Mouse (Mus musculus): Measurements from ENCODE around the gene Cyp4x1. TPM values are rescaled to one million over a fixed set of nuclear protein-coding genes. Genes with fewer than 3 reads are reported as not detected.

Cyp4x1 gene
- polyA plus RNA-seq, 1 experiment, result 7.4 TPM

DNA sequence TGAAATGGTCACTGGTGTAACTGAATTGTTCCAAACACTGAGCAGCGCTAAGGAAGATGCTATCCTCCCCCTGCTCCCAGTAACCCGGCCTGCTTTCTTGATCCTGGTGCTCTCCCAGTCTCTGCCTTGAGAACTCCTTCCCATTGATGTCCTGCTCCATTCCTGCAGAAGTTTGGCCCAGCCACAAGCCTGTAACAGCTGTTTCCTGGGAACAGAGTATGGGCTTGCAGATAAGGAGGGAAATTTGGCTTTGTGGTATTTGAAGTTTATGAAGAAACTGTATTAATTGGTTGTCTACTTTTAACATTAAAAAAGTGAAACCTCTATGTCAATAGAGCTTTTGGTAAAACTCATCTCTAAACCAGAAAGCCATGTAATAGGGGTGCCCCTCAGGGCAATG lies 10.6 kb downstream of the Cyp4x1 start:
- whole genome bisulfite sequencing, result 63% methylated on average over 2 of the region's 2 CpGs
- no peak for DNase-seq
- TF ChIP-seq POLR2A (IDR thresholded peaks at IDR 0.05; ENCODE audit: borderline replicate concordance, insufficient read depth, low read length) (no peak), CTCF (IDR thresholded peaks at IDR 0.05; ENCODE audit: borderline replicate concordance, insufficient read depth, low read depth, low read length) (no peak)
- no peak overlapping the region for H3K27ac ChIP-seq (ENCODE audit: insufficient read depth, low read length)
- H3K4me3 ChIP-seq (replicated peaks; ENCODE audit: insufficient read depth, low read depth, low read length), result no peak overlapping the region
- no peaks in the 10 kb centered on the region for H3K4me1 ChIP-seq (ENCODE audit: control insufficient read depth, insufficient read depth, low read length)
- H3K27me3 ChIP-seq (ENCODE audit: control insufficient read depth, insufficient read depth, low read length), result no peaks in the 10 kb centered on the region

DNA sequence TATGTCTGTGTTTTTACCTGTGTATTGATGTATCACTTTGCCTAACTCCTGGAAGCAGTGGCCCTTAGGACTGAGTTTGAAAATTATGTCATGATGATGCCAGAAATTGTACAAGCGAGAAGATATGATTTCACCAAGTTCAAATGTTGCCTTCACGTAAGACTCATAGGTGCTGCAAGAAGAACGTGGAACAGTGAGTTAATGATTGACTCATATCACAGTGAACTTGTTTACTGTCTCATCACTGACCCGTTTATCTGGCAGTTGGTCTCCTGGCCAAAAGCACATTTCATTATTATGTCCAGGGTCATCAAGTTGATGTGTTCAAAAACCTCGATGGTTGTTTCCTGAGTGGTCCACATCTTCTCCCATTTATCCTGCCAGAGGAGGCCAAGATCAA lies 12.5 kb downstream of the Cyp4x1 start:
- WGBS, result 83% methylated on average over 5 of the region's 5 CpGs
- TF ChIP-seq CTCF (IDR thresholded peaks at IDR 0.05; ENCODE audit: borderline replicate concordance, insufficient read depth, low read depth, low read length), result no peak
- TF ChIP-seq POLR2A (IDR thresholded peaks at IDR 0.05; ENCODE audit: borderline replicate concordance, insufficient read depth, low read length), result no peak
- Histone ChIP-seq H3K4me3 (replicated peaks; ENCODE audit: insufficient read depth, low read depth, low read length) (no peak overlapping the region), H3K27me3 (ENCODE audit: control insufficient read depth, insufficient read depth, low read length) (no peaks in the 10 kb centered on the region), H3K4me1 (ENCODE audit: control insufficient read depth, insufficient read depth, low read length) (no peaks in the 10 kb centered on the region), H3K27ac (ENCODE audit: insufficient read depth, low read length) (no peak overlapping the region)
- DNase-seq, result no peak

DNA sequence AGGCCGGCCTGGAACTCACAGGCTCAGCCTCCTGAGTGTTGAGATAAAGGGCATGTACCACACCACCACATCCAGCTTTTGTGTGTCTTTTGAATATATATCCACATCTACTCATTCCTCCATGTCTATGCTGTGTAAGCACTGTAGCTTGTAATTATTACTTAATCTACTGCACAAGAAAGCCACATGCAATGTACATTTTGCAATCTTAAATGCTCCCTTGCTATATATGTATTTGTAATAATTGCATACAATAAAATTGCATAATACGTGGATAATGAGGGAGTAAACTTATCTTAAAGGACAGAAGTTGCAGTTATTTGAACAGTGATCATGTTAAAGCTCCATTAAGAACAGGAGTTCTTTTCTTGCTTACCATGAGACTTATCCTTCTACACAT lies 12.9 kb downstream of the Cyp4x1 start:
- H3K4me1 ChIP-seq (ENCODE audit: control insufficient read depth, insufficient read depth, low read length), result no peaks in the 10 kb centered on the region
- no peak overlapping the region for H3K27ac ChIP-seq (ENCODE audit: insufficient read depth, low read length)
- no peak for DNase-seq
- no peak overlapping the region for H3K4me3 ChIP-seq (replicated peaks; ENCODE audit: insufficient read depth, low read depth, low read length)
- WGBS, result 77% methylated on average over 2 of the region's 2 CpGs
- H3K27me3 ChIP-seq (ENCODE audit: control insufficient read depth, insufficient read depth, low read length), result no peaks in the 10 kb centered on the region
- TF ChIP-seq CTCF (IDR thresholded peaks at IDR 0.05; ENCODE audit: borderline replicate concordance, insufficient read depth, low read depth, low read length), result no peak
- TF ChIP-seq POLR2A (IDR thresholded peaks at IDR 0.05; ENCODE audit: borderline replicate concordance, insufficient read depth, low read length), result no peak

DNA sequence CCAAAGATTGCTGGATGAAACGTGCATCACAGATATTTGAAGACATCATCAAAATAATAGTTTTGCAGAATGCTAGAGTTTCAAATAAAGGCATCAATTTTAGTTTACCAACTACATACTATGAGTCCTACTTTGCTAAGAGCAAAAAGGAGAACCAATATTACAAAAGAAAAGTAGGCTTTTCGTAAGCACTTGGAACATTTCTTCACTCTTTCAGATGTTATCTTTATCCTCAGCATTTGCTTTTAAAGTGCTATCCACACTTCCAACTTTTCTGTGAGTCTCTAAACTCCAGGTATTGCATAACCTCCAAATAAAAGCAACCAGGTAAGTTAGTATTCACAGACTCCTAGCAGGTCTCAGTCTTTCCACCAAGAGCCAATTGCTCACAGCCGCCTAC lies 14.4 kb downstream of the Cyp4x1 start:
- TF ChIP-seq CTCF (IDR thresholded peaks at IDR 0.05; ENCODE audit: borderline replicate concordance, insufficient read depth, low read depth, low read length), result no peak
- TF ChIP-seq POLR2A (IDR thresholded peaks at IDR 0.05; ENCODE audit: borderline replicate concordance, insufficient read depth, low read length), result no peak
- 81% methylated on average over 3 of the region's 3 CpGs for WGBS
- Histone ChIP-seq H3K4me3 (replicated peaks; ENCODE audit: insufficient read depth, low read depth, low read length) (no peak overlapping the region), H3K27me3 (ENCODE audit: control insufficient read depth, insufficient read depth, low read length) (no peaks in the 10 kb centered on the region), H3K4me1 (ENCODE audit: control insufficient read depth, insufficient read depth, low read length) (no peaks in the 10 kb centered on the region), H3K27ac (ENCODE audit: insufficient read depth, low read length) (no peak overlapping the region)
- DNase-seq, result no peak

DNA sequence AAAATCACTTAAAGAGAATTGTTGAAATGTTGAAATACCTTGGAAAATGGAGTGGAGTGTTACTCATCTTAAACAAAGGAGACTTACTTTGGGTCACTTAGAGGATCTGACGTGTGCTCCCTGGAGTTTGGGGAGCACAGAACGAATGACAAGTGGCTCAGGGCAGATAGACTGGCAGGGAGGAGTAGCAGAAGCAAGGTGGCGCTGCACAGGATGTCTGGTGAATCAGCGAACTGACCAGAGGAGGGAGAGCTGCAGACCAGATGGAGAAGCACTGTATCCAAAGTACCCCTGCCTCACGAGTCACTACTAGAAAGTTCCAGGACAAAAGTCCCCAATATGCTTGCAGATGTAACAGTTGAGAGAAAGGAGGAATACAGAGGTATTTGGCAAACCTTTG lies 20.8 kb downstream of the Cyp4x1 start:
- Histone ChIP-seq H3K4me1 (ENCODE audit: control insufficient read depth, insufficient read depth, low read length) (no peaks in the 10 kb centered on the region), H3K27ac (ENCODE audit: insufficient read depth, low read length) (no peak overlapping the region), H3K4me3 (replicated peaks; ENCODE audit: insufficient read depth, low read depth, low read length) (no peak overlapping the region), H3K27me3 (ENCODE audit: control insufficient read depth, insufficient read depth, low read length) (no peaks in the 10 kb centered on the region)
- WGBS, result 14% methylated on average over 5 of the region's 5 CpGs
- TF ChIP-seq CTCF (IDR thresholded peaks at IDR 0.05; ENCODE audit: borderline replicate concordance, insufficient read depth, low read depth, low read length) (no peak), POLR2A (IDR thresholded peaks at IDR 0.05; ENCODE audit: borderline replicate concordance, insufficient read depth, low read length) (no peak)
- DNase-seq, result no peak

DNA sequence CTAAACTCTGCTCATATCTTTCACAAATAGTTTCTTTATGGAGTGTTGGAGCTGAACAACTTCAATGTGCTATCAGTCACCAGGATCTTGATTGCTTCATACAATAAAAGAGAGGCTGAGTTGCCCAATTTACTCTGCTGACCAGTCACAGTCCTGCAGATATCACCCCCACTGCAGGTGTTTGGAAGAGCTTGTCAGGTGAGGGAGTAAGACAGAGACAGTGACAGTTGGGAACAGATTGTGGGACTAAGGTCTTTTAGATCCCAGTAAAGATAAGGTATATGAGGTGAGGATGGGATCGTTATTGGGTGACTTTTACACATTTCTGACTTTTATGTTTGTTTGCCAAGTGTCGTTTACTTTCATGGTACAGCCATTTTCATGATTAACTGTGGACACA lies 22.9 kb downstream of the Cyp4x1 start:
- H3K4me3 ChIP-seq (replicated peaks; ENCODE audit: insufficient read depth, low read depth, low read length), result no peak overlapping the region
- no peaks in the 10 kb centered on the region; the same call in 1 of the 2 replicates for H3K27me3 ChIP-seq (ENCODE audit: control insufficient read depth, insufficient read depth, low read length)
- H3K4me1 ChIP-seq (ENCODE audit: control insufficient read depth, insufficient read depth, low read length), result no peaks in the 10 kb centered on the region
- TF ChIP-seq CTCF (IDR thresholded peaks at IDR 0.05; ENCODE audit: borderline replicate concordance, insufficient read depth, low read depth, low read length), result no peak
- no peak for TF ChIP-seq POLR2A (IDR thresholded peaks at IDR 0.05; ENCODE audit: borderline replicate concordance, insufficient read depth, low read length)
- 69% methylated on average over 2 of the region's 2 CpGs for WGBS
- no peak for DNase-seq
- no peak overlapping the region for H3K27ac ChIP-seq (ENCODE audit: insufficient read depth, low read length)

DNA sequence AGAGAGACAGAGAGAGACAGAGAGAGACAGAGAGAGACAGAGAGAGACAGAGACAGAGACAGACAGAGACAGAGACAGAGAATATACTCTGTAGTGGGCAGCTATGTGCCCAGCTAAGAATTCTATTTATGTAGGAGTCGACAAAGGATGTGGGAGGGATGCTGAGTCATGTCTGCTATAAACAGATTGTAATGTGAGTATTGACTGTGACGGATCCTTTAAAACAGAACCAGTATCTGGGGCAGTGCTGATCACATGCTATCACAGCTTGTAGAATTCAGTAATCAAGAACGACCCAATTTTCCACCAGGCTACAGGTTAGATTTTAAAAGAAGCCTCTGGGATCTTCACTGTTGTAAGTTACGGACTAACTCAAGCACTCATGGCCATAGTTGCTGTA lies 30.6 kb downstream of the Cyp4x1 start:
- no peak overlapping the region for H3K4me3 ChIP-seq (replicated peaks; ENCODE audit: insufficient read depth, low read depth, low read length)
- no peak overlapping the region for H3K27ac ChIP-seq (ENCODE audit: insufficient read depth, low read length)
- no peaks in the 10 kb centered on the region for H3K4me1 ChIP-seq (ENCODE audit: control insufficient read depth, insufficient read depth, low read length)
- WGBS, result 58% methylated on average over 4 of the region's 4 CpGs
- H3K27me3 ChIP-seq (ENCODE audit: control insufficient read depth, insufficient read depth, low read length), result no peaks in the 10 kb centered on the region; the same call in 1 of the 2 replicates
- TF ChIP-seq CTCF (IDR thresholded peaks at IDR 0.05; ENCODE audit: borderline replicate concordance, insufficient read depth, low read depth, low read length), result no peak
- no peak for TF ChIP-seq POLR2A (IDR thresholded peaks at IDR 0.05; ENCODE audit: borderline replicate concordance, insufficient read depth, low read length)
- no peak for DNase-seq

DNA sequence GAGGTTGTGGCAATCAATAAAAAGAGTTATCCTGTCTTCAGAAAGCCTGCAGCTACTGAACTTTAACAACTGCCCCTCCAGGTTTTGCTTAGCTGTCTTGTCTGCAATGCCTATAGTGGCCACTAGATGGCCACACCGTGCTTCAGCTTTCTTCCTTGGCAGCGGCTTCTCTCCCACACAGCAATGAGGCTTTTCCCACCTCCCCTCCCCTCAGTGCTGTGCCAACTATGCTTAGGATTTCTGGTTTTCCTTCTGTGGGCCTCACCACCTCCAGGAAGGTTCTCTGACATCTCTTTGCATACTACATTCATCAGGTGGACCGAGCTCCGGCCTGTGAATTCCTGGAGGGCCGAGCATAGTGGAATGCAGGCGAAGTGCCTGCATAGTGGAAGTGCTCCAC lies 32.4 kb downstream of the Cyp4x1 start:
- TF ChIP-seq POLR2A (IDR thresholded peaks at IDR 0.05; ENCODE audit: borderline replicate concordance, insufficient read depth, low read length) (no peak), CTCF (IDR thresholded peaks at IDR 0.05; ENCODE audit: borderline replicate concordance, insufficient read depth, low read depth, low read length) (peak; percentile 93)
- Histone ChIP-seq H3K27me3 (ENCODE audit: control insufficient read depth, insufficient read depth, low read length) (no peaks in the 10 kb centered on the region; the same call in 1 of the 2 replicates), H3K27ac (ENCODE audit: insufficient read depth, low read length) (no peak overlapping the region), H3K4me1 (ENCODE audit: control insufficient read depth, insufficient read depth, low read length) (no peaks in the 10 kb centered on the region), H3K4me3 (replicated peaks; ENCODE audit: insufficient read depth, low read depth, low read length) (no peak overlapping the region)
- WGBS, result 34% methylated on average over 6 of the region's 6 CpGs
- DNase-seq, result peak; percentile 38 to 55
